Mouse (Mus musculus): Measurements from ENCODE around the gene Efcab9. TPM values are rescaled to one million over a fixed set of nuclear protein-coding genes. Genes with fewer than 3 reads are reported as not detected.

The Efcab9 gene
- polyA plus RNA-seq, 1 experiment from 2014 or later: 0.25 TPM

- no peaks in the 10 kb centered on the region for H3K36me3 ChIP-seq
- H3K9ac ChIP-seq: no peak overlapping the region
- H3K27me3 ChIP-seq: no peaks in the 10 kb centered on the region
- H3K4me2 ChIP-seq: no peak overlapping the region
- H3K4me1 ChIP-seq (replicated peaks): peaks cover 10% of the 10 kb centered on the region
- ATAC-seq (ENCODE audit: low FRiP score, low read depth): no peak
- no peaks in the 10 kb centered on the region for H3K9me3 ChIP-seq
- no peak overlapping the region for H3K4me3 ChIP-seq
- H3K27ac ChIP-seq (replicated peaks): no peak overlapping the region
- WGBS: 63% methylated on average over 8 of the region's 8 CpGs
Observed at GRCm38 (mm10) chr11:32565088-32565487, 33.2 kb upstream of the Efcab9 start.

GRCm38 (mm10) chr11:32564629-32565028, 32.7 kb upstream of the Efcab9 start:
- no peak overlapping the region for H3K27ac ChIP-seq (replicated peaks)
- 75% methylated on average over 4 of the region's 4 CpGs for WGBS
- no peak overlapping the region for H3K4me3 ChIP-seq
- H3K36me3 ChIP-seq: no peaks in the 10 kb centered on the region
- H3K4me2 ChIP-seq: no peak overlapping the region
- ATAC-seq (ENCODE audit: low FRiP score, low read depth): no peak
- H3K27me3 ChIP-seq: no peaks in the 10 kb centered on the region
- peaks cover 10% of the 10 kb centered on the region for H3K4me1 ChIP-seq (replicated peaks)
- no peak overlapping the region for H3K9ac ChIP-seq
- no peaks in the 10 kb centered on the region for H3K9me3 ChIP-seq

- Histone ChIP-seq H3K27ac (replicated peaks) (no peak overlapping the region), H3K27me3 (no peaks in the 10 kb centered on the region), H3K4me3 (no peak overlapping the region), H3K36me3 (no peaks in the 10 kb centered on the region), H3K4me1 (replicated peaks) (peaks cover 10% of the 10 kb centered on the region), H3K9me3 (no peaks in the 10 kb centered on the region), H3K9ac (no peak overlapping the region), H3K4me2 (no peak overlapping the region)
- WGBS: 35% methylated on average over 3 of the region's 3 CpGs
- no peak for ATAC-seq (ENCODE audit: low FRiP score, low read depth)
Observed at GRCm38 (mm10) chr11:32563660-32564059, 31.8 kb upstream of the Efcab9 start.

- Histone ChIP-seq H3K4me3 (no peak overlapping the region), H3K27ac (replicated peaks) (no peak overlapping the region), H3K4me2 (no peak overlapping the region), H3K9me3 (no peaks in the 10 kb centered on the region), H3K4me1 (replicated peaks) (peaks cover 6% of the 10 kb centered on the region), H3K36me3 (no peaks in the 10 kb centered on the region), H3K9ac (no peak overlapping the region), H3K27me3 (no peaks in the 10 kb centered on the region)
- WGBS: 76% methylated on average over 5 of the region's 5 CpGs
- no peak for ATAC-seq (ENCODE audit: low FRiP score, low read depth)
Observed at GRCm38 (mm10) chr11:32562706-32563105, 30.8 kb upstream of the Efcab9 start.

DNA sequence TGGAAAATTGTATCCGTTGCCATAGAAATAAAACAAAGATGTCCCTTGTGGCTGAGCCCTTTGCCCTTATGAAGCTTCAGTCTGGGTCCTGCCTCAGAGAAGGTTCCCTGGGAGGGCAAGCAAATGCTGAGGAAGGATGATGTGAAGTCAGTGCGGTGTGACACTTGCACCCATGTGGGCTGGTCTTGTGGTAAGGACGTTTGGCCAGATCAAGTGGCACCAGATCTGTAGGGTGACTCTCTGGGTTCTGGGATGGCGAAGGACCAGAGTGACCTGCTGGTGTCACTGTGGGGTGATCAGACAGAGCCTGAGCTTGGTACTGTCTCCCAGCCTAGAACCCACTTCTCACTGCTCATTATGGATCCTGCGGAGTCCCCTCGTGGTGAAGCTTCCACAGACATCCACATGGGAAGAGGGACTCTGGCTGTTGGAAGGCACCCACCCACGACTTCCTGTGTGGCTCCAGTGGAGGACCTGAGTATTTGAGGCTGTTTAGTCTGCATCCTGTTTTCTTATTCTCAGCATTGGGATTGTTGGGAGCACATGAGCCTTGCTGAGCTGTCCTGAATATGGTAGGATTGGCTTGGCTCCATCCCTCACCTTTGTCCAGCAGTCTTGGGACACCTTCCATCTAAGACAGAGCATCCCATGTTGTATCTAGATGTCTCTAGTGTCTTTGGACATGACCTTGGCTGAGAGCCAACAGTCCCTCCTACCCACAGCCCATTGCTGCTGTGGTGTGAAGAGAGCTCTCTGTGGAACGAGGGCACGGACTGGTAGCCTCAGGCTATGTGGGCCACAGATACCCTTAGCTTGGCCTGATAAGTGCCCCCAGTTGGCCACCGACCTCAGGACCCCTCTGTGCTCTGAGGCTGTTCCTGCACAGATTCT, 29.8 kb upstream of the Efcab9 start:
- Histone ChIP-seq H3K9ac (no peak overlapping the region), H3K27me3 (no peaks in the 10 kb centered on the region), H3K36me3 (no peaks in the 10 kb centered on the region), H3K27ac (replicated peaks) (no peak overlapping the region), H3K9me3 (no peaks in the 10 kb centered on the region), H3K4me3 (no peak overlapping the region), H3K4me2 (no peak overlapping the region), H3K4me1 (replicated peaks) (no peaks in the 10 kb centered on the region)
- 65% methylated on average over 10 of the region's 10 CpGs for WGBS
- no peak for ATAC-seq (ENCODE audit: low FRiP score, low read depth)

GRCm38 (mm10) chr11:32560015-32560770, 28.3 kb upstream of the Efcab9 start:
- WGBS: 79% methylated on average over 12 of the region's 12 CpGs
- ATAC-seq (ENCODE audit: low FRiP score, low read depth): no peak
- no peaks in the 10 kb centered on the region for H3K36me3 ChIP-seq

DNA sequence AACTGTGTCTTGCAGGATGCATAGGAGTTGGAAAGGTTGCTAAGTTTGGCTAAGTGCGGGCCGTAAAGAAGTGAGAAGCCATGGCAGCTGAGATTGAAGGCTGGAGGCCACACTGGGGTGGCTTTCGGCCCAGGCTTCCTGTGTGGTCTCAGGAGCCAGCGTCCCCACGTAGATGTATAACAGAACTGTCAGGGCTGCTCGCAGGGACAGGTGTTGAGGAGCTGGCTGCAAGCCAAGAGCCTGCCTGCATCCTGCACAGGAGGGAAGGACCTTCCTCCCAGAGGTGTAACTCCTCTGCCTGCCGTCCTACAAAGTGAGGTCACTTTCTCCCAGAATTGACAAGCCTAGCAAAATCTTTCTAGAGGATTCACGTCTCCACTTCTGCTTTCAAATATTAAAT, 26.8 kb upstream of the Efcab9 start:
- H3K27ac ChIP-seq (replicated peaks): no peak overlapping the region
- no peaks in the 10 kb centered on the region for H3K9me3 ChIP-seq
- no peaks in the 10 kb centered on the region for H3K27me3 ChIP-seq
- no peaks in the 10 kb centered on the region for H3K36me3 ChIP-seq
- no peak overlapping the region for H3K9ac ChIP-seq
- 49% methylated on average over 8 of the region's 8 CpGs for WGBS
- H3K4me2 ChIP-seq: no peak overlapping the region
- H3K4me3 ChIP-seq: no peak overlapping the region
- no peak for ATAC-seq (ENCODE audit: low FRiP score, low read depth)
- peaks cover 4% of the 10 kb centered on the region; the same call in 1 of the 2 replicates for H3K4me1 ChIP-seq (replicated peaks)

More at GRCm38 (mm10) chr11:32560015-32560770, 28.3 kb upstream of the Efcab9 start:
- H3K27ac ChIP-seq (replicated peaks): no peak overlapping the region
- no peak overlapping the region for H3K9ac ChIP-seq
- no peak overlapping the region for H3K4me3 ChIP-seq
- no peak overlapping the region for H3K4me2 ChIP-seq
- H3K27me3 ChIP-seq: no peaks in the 10 kb centered on the region
- H3K4me1 ChIP-seq (replicated peaks): 0 out of 2 replicates have a peak, but pooled peaks cover 4% of the 10 kb centered on the region
- no peaks in the 10 kb centered on the region for H3K9me3 ChIP-seq

GRCm38 (mm10) chr11:32558026-32558425, 26.1 kb upstream of the Efcab9 start:
- H3K4me1 ChIP-seq (replicated peaks): peaks cover 10% of the 10 kb centered on the region
- H3K9me3 ChIP-seq: no peaks in the 10 kb centered on the region
- no peaks in the 10 kb centered on the region for H3K36me3 ChIP-seq
- no peak overlapping the region for H3K27ac ChIP-seq (replicated peaks)
- H3K9ac ChIP-seq: no peak overlapping the region
- no peak for ATAC-seq (ENCODE audit: low FRiP score, low read depth)
- 98% methylated on average over 4 of the region's 4 CpGs for WGBS
- H3K4me3 ChIP-seq: no peak overlapping the region
- H3K4me2 ChIP-seq: no peak overlapping the region
- no peaks in the 10 kb centered on the region for H3K27me3 ChIP-seq

DNA sequence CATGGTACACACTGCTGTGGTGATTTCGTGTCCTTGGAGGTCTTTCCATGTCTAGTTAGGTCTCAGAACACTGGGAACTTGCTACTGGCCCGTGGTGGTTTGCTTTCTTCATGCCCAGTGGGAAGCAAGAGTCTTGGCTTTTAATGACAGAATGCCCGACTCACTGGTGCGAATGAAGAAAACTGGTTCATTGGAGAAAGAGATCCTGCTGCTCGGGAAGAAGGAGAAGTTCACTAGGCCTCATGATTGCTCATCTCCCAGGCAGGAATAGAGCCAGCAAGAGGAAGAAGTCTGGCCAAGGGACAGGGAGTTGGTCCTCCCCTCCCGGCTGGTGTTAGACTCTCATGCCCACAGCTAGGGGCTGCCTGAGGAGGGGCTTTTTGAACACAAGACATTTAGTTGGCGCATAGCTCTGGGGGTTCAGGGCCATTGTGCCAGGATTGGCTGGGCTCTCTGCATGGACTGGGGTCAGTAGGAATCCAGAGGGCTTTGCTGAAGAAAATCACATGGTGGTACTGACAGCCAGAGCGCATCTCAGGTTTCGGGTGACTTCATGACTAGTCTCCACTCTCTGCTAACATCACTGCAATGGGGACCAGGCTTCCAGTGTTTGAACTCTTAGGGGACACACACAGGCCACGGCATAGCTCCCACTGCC, 24.6 kb upstream of the Efcab9 start:
- 66% methylated on average over 10 of the region's 10 CpGs for WGBS

DNA sequence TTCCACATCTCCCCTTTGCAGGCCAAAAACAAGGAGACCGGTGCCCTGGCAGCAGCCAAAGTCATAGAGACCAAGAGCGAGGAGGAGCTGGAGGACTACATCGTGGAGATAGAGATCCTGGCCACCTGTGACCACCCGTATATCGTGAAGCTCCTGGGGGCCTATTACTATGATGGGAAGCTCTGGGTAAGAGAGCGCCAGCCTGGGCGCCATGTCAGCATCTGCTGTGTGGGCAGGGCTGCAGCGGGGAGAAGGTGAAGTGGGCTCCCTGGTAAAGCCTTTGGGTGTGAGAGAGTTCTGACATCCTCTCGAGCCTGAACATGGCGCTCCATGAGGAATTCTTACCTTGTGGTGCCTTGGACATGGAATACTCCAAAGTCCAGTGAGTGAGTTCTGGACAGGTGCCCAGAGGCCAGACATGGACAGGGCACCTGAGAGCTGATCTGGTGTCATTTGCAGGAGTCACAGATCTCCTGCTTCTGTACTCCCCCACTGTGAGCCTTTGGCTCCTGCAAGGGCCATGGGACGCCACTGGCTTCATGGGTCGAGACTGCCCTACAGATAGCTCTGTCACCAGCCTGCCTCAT, 23.3 kb upstream of the Efcab9 start:
- ATAC-seq (ENCODE audit: low FRiP score, low read depth): no peak
- Histone ChIP-seq H3K4me1 (replicated peaks) (peaks cover 33% of the 10 kb centered on the region), H3K9ac (no peak overlapping the region), H3K9me3 (no peaks in the 10 kb centered on the region), H3K4me2 (no peak overlapping the region), H3K27ac (replicated peaks) (no peak overlapping the region), H3K27me3 (no peaks in the 10 kb centered on the region), H3K4me3 (no peak overlapping the region), H3K36me3 (no peaks in the 10 kb centered on the region)
- 93% methylated on average over 12 of the region's 12 CpGs for WGBS

More for the DNA sequence above, 24.6 kb upstream of the Efcab9 start:
- H3K4me3 ChIP-seq: no peak overlapping the region
- H3K9ac ChIP-seq: no peak overlapping the region
- no peak overlapping the region for H3K4me2 ChIP-seq
- peaks cover 26% of the 10 kb centered on the region for H3K4me1 ChIP-seq (replicated peaks)
- H3K9me3 ChIP-seq: no peaks in the 10 kb centered on the region
- no peak for ATAC-seq (ENCODE audit: low FRiP score, low read depth)
- H3K36me3 ChIP-seq: no peaks in the 10 kb centered on the region
- H3K27ac ChIP-seq (replicated peaks): no peak overlapping the region
- no peaks in the 10 kb centered on the region for H3K27me3 ChIP-seq

DNA sequence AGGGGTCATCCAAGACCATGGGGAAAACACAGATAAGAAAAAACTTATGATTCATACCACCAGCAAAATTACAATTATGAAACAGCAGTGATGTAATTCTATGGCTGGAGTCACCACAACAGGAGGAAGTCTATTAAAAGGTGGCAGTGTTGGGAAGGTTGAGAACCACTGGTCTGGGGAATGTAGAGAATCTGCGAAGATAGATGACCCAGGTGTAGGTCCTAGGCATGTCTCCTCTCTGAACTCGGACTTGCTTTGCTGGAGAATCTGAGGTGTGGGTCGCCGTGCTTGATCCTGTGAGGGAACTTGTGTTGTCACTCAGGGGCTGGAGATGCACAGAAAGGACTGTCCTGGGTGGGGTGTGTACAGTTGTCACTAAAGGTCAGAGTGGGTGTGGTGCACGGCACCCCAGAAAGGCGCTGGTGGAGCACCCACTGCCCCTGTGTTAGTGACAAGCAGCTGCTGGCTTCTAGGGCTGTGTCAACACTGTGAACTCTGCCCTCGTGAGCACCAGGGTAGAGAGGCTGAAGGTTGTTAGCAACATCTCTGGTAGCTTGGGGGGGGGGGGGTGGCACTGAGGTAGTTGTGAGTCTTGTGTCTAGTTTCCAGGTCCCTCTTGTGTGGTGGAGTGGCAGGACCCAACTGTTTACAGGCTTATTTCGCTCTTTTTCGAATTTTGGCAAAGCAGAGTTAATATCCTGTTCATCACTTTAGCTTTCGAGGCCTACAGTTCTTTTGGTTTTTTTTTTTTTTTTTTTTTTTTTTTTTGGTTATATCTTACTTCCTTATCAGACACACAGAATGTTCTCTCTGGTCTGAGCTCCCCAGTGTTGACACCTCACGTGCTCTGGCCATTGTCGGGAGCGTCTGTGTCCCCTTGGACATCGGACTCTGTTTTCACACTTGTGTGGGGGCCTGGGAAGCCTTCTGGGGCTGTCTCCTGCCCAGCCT, 22.5 kb upstream of the Efcab9 start:
- peaks cover 41% of the 10 kb centered on the region for H3K4me1 ChIP-seq (replicated peaks)
- H3K4me3 ChIP-seq: no peak overlapping the region
- H3K27ac ChIP-seq (replicated peaks): no peak overlapping the region
- 95% methylated on average over 14 of the region's 14 CpGs for WGBS
- no peak for ATAC-seq (ENCODE audit: low FRiP score, low read depth)
- no peak overlapping the region for H3K9ac ChIP-seq
- no peak overlapping the region for H3K4me2 ChIP-seq
- H3K27me3 ChIP-seq: no peaks in the 10 kb centered on the region
- no peaks in the 10 kb centered on the region for H3K36me3 ChIP-seq
- no peaks in the 10 kb centered on the region for H3K9me3 ChIP-seq
